Comparison of ENCODE assay signal across 24 mouse cellular contexts in genomic region chr2:161547318-161547717, GRCm38 (mm10).
DNase-seq lines count a peak whose midpoint lies in the region; ATAC-seq and TF ChIP-seq lines count a peak whose summit lies in the region.
"Had no signal": no experiment of that assay in that cellular context is flagged by ENCODE, and none has a peak within 500 bp of the region (broad histone marks: within the 10 kb centered on the region; RNA-seq: fewer than 3 reads in every experiment).

No protein-coding gene starts in this region.

- H3K36me3 ChIP-seq in hindbrain, embryonic 14.5 days (replicated peaks; ENCODE audit: control insufficient read depth, insufficient read depth) = no peaks in the 10 kb centered on the region
- H3K36me3 ChIP-seq in hindbrain, embryonic 11.5 days (ENCODE audit: control insufficient read depth, insufficient read depth, low read length) = no peaks in the 10 kb centered on the region
- H3K36me3 ChIP-seq in heart, embryonic 10.5 days = no peaks in the 10 kb centered on the region
- H3K36me3 ChIP-seq: embryonic facial prominence, embryonic 12.5 days; hindbrain, embryonic 15.5 days; kidney, embryonic 15.5 days; limb, embryonic 10.5 days had no signal

- H3K27ac ChIP-seq in hindbrain, embryonic 14.5 days = no peak overlapping the region
- no peak overlapping the region for H3K27ac ChIP-seq in hindbrain, embryonic 11.5 days (ENCODE audit: low read depth, low read length)
- no peak overlapping the region for H3K27ac ChIP-seq in cerebellum, adult 2 months (ENCODE audit: insufficient read depth, low read length)
- no peak overlapping the region for H3K27ac ChIP-seq in heart, embryonic 10.5 days
- H3K27ac ChIP-seq: embryonic facial prominence, embryonic 12.5 days; forebrain, embryonic 13.5 days; hindbrain, embryonic 15.5 days; kidney, embryonic 15.5 days; limb, embryonic 10.5 days had no signal

- H3K9me3 ChIP-seq in hindbrain, embryonic 14.5 days (ENCODE audit: control insufficient read depth, low read length) = no peaks in the 10 kb centered on the region
- H3K9me3 ChIP-seq in hindbrain, embryonic 11.5 days (ENCODE audit: control insufficient read depth, low read length) = no peaks in the 10 kb centered on the region
- H3K9me3 ChIP-seq in heart, embryonic 10.5 days = no peaks in the 10 kb centered on the region
- H3K9me3 ChIP-seq: embryonic facial prominence, embryonic 12.5 days; forebrain, embryonic 13.5 days; hindbrain, embryonic 15.5 days; kidney, embryonic 15.5 days; limb, embryonic 10.5 days had no signal

- TF ChIP-seq POLR2A in cerebellum, adult 2 months (IDR thresholded peaks at IDR 0.05; ENCODE audit: borderline replicate concordance, insufficient read depth, low read length) = no peak

- H3K4me1 ChIP-seq in hindbrain, embryonic 14.5 days (replicated peaks; ENCODE audit: control insufficient read depth, insufficient read depth, low read length) = no peaks in the 10 kb centered on the region
- no peaks in the 10 kb centered on the region for H3K4me1 ChIP-seq in hindbrain, embryonic 11.5 days (replicated peaks; ENCODE audit: control insufficient read depth, insufficient read depth, low read length)
- peaks cover 25% of the 10 kb centered on the region for H3K4me1 ChIP-seq in cerebellum, adult 2 months (ENCODE audit: control insufficient read depth, insufficient read depth, low read length)
- no peaks in the 10 kb centered on the region for H3K4me1 ChIP-seq in heart, embryonic 10.5 days
- H3K4me1 ChIP-seq: embryonic facial prominence, embryonic 12.5 days; forebrain, embryonic 13.5 days; hindbrain, embryonic 15.5 days; kidney, embryonic 15.5 days had no signal

- H3K4me2 ChIP-seq in hindbrain, embryonic 14.5 days (replicated peaks) = no peak overlapping the region
- no peak overlapping the region for H3K4me2 ChIP-seq in hindbrain, embryonic 11.5 days (replicated peaks; ENCODE audit: low read depth, low read length)
- H3K4me2 ChIP-seq: embryonic facial prominence, embryonic 12.5 days; forebrain, embryonic 13.5 days; heart, embryonic 11.5 days; hindbrain, embryonic 15.5 days; kidney, embryonic 15.5 days; liver, embryonic 11.5 days had no signal

- no peak for TF ChIP-seq CTCF in cerebellum, adult 2 months (IDR thresholded peaks at IDR 0.05; ENCODE audit: borderline replicate concordance, insufficient read depth, low read depth, low read length)

- H3K27me3 ChIP-seq in hindbrain, embryonic 14.5 days (ENCODE audit: control insufficient read depth, insufficient read depth, low read length) = no peaks in the 10 kb centered on the region
- H3K27me3 ChIP-seq in hindbrain, embryonic 11.5 days (ENCODE audit: control insufficient read depth, insufficient read depth, low read length) = no peaks in the 10 kb centered on the region
- H3K27me3 ChIP-seq in cerebellum, adult 2 months (ENCODE audit: control insufficient read depth, insufficient read depth, low read length) = no peaks in the 10 kb centered on the region
- no peaks in the 10 kb centered on the region for H3K27me3 ChIP-seq in heart, embryonic 10.5 days (ENCODE audit: insufficient read depth, poor library complexity, severe bottlenecking)
- H3K27me3 ChIP-seq: embryonic facial prominence, embryonic 12.5 days; forebrain, embryonic 13.5 days; hindbrain, embryonic 15.5 days; kidney, embryonic 15.5 days; Patski had no signal

- WGBS in hindbrain, embryonic 14.5 days = 73% methylated on average over 5 of the region's 5 CpGs
- 88% methylated on average over 5 of the region's 5 CpGs for WGBS in hindbrain, embryonic 11.5 days
- WGBS in cerebellum, adult 2 months = 22% methylated on average over 5 of the region's 5 CpGs
- WGBS in heart, embryonic 10.5 days = 80% methylated on average over 5 of the region's 5 CpGs

- no peak overlapping the region for H3K4me3 ChIP-seq in hindbrain, embryonic 14.5 days (replicated peaks; ENCODE audit: low read length)
- no peak overlapping the region for H3K4me3 ChIP-seq in hindbrain, embryonic 11.5 days (ENCODE audit: low read depth, low read length)
- no peak overlapping the region for H3K4me3 ChIP-seq in cerebellum, adult 2 months (replicated peaks; ENCODE audit: insufficient read depth, low read depth, low read length)
- no peak overlapping the region for H3K4me3 ChIP-seq in heart, embryonic 10.5 days
- H3K4me3 ChIP-seq: embryonic facial prominence, embryonic 12.5 days; erythroblast, embryonic 14.5 days; forebrain, embryonic 13.5 days; hindbrain, embryonic 15.5 days; kidney, embryonic 15.5 days; limb, embryonic 10.5 days; myocyte had no signal

- DNase-seq in hindbrain, embryonic 14.5 days (ENCODE audit: low spot score) = peak; percentile 52
- DNase-seq in hindbrain, embryonic 11.5 days (ENCODE audit: low spot score) = no peak
- peak; percentile 53 for DNase-seq in brain, adult 2 months (ENCODE audit: low read depth, low spot score)
- DNase-seq in cerebellum, adult 2 months = peak; percentile 67 to 78
- peak; percentile 68 for DNase-seq in cerebellum, postnatal 36 days
- DNase-seq in heart, embryonic 10.5 days (ENCODE audit: low spot score) = no peak
- no peak for DNase-seq in gastrocnemius, postnatal 14 days
- DNase-seq: adrenal gland, adult 8-10 months; heart, postnatal 14 days; lung, adult 2 months; spleen, adult 18-20 months; thymus, postnatal 25 days had no signal

- intact Hi-C loops in gastrocnemius, postnatal 14 days (cut with DNase I; ENCODE audit: low total_unique reads) = no loop called here

- no peak overlapping the region for H3K9ac ChIP-seq in hindbrain, embryonic 14.5 days
- no peak overlapping the region for H3K9ac ChIP-seq in hindbrain, embryonic 11.5 days (ENCODE audit: low read depth, low read length)
- H3K9ac ChIP-seq: embryonic facial prominence, embryonic 12.5 days; forebrain, embryonic 13.5 days; hindbrain, embryonic 15.5 days; kidney, embryonic 15.5 days had no signal

- ATAC-seq in hindbrain, embryonic 14.5 days (ENCODE audit: low FRiP score) = no peak
- no peak for ATAC-seq in hindbrain, embryonic 11.5 days (ENCODE audit: low FRiP score)
- ATAC-seq: CD4-positive, CD25-positive, alpha-beta regulatory T cell, adult 4 months; forebrain, embryonic 13.5 days; intestine, embryonic 16.5 days; Patski had no signal

Comparison
In these comparisons a context has a peak if more than half of its experiments do, and no peak if none do; other contexts are left out.
1. DNase-seq: peak in hindbrain, embryonic 14.5 days (single experiment), brain, adult 2 months (single experiment), cerebellum, adult 2 months (2 of 2) and cerebellum, postnatal 36 days (2 of 2); none in hindbrain, embryonic 11.5 days (single experiment), heart, embryonic 10.5 days (single experiment) and gastrocnemius, postnatal 14 days (single experiment).